Mouse (Mus musculus): Measurements from ENCODE around the gene Caps2. TPM values are rescaled to one million over a fixed set of nuclear protein-coding genes. Genes with fewer than 3 reads are reported as not detected.

Gene Caps2
- 0.09 TPM in 1 of 2 replicates, not detected in the other for polyA plus RNA-seq (2012; rRNA removed; ENCODE audit: low replicate concordance)

GRCm38 (mm10) chr10:112163168-112163766, at the start of gene Caps2:
TSS of gene Caps2 (plus strand) at chr10:112163621.

GRCm38 (mm10) chr10:112159882-112160560, 3.4 kb upstream of the Caps2 start, which contains the start of gene Glipr1l3:
TSS of gene Glipr1l3 (minus strand) at chr10:112160327.

Other genes starting within 250 kb of the Caps2 start
- 5.3 and 11.7 TPM in 2 replicates for gene Krr1, start 191.0 kb upstream of the Caps2 start, polyA plus RNA-seq (2012; rRNA removed; ENCODE audit: low replicate concordance)
- 4.2 and 12.2 TPM in 2 replicates for gene Glipr1, start 161.0 kb upstream of the Caps2 start, polyA plus RNA-seq (2012; rRNA removed; ENCODE audit: low replicate concordance)
- gene Glipr1l1, start 103.4 kb upstream of the Caps2 start, polyA plus RNA-seq (2012; rRNA removed; ENCODE audit: low replicate concordance): not detected in 2 replicates
- gene Glipr1l2, start 80.3 kb upstream of the Caps2 start, polyA plus RNA-seq (2012; rRNA removed; ENCODE audit: low replicate concordance): not detected in 2 replicates
- not detected in 2 replicates for gene Glipr1l3, start 3.3 kb upstream of the Caps2 start, polyA plus RNA-seq (2012; rRNA removed; ENCODE audit: low replicate concordance)
- 0.64 and 2.0 TPM in 2 replicates for gene Kcnc2, start 107.5 kb downstream of the Caps2 start, polyA plus RNA-seq (2012; rRNA removed; ENCODE audit: low replicate concordance)